Mouse (Mus musculus): ENCODE measurements around the gene 1700013H16Rik. TPM values are rescaled to one million over a fixed set of nuclear protein-coding genes. Genes with fewer than 3 reads are reported as not detected.
"Not testable (repeated sequence)": the region's sequence is repeated elsewhere in the genome, so short reads cannot be mapped to it uniquely, and the experiment has no call there.

The 1700013H16Rik gene
- total RNA-seq (2021), result not detected

GRCm38 (mm10) chrX:53757736-53758135 lies at the start of gene 1700013H16Rik:
Gene 1700013H16Rik (minus strand): TSS chrX:53757831.
- no peak for DNase-seq

- no peak for DNase-seq
These were observed 41.4 kb upstream of the 1700013H16Rik start for GRCm38 (mm10) chrX:53799074-53799473.

- not testable (repeated sequence) for DNase-seq
These were observed 39.9 kb upstream of the 1700013H16Rik start, which contains the start of gene Xlr for GRCm38 (mm10) chrX:53797519-53797918. Gene Xlr (minus strand): TSS chrX:53797706.

GRCm38 (mm10) chrX:53776276-53776675 lies 18.6 kb upstream of the 1700013H16Rik start, which contains the start of gene Zfp36l3:
Gene Zfp36l3 (minus strand): TSS chrX:53776394.
- DNase-seq, result no peak

- DNase-seq, result no peak
These were observed 4.8 kb downstream of the 1700013H16Rik start for GRCm38 (mm10) chrX:53752851-53753250.

GRCm38 (mm10) chrX:53728967-53729366 lies 28.7 kb downstream of the 1700013H16Rik start:
- no peak for DNase-seq

GRCm38 (mm10) chrX:53724596-53724995 lies 33.0 kb downstream of the 1700013H16Rik start, which contains the start of gene 4930502E18Rik:
Gene 4930502E18Rik (plus strand): TSS chrX:53724826.
- no peak for DNase-seq

- DNase-seq, result peak; percentile 16 to 39
These were observed 41.1 kb downstream of the 1700013H16Rik start for GRCm38 (mm10) chrX:53716323-53717182.

GRCm38 (mm10) chrX:53715942-53716322 lies 41.7 kb downstream of the 1700013H16Rik start:
- no peak for DNase-seq

GRCm38 (mm10) chrX:53702673-53703072 lies 55.0 kb downstream of the 1700013H16Rik start:
- no peak for DNase-seq

- DNase-seq, result no peak
These were observed 58.4 kb downstream of the 1700013H16Rik start for GRCm38 (mm10) chrX:53699225-53699624.

GRCm38 (mm10) chrX:53694008-53694777 lies 63.4 kb downstream of the 1700013H16Rik start:
- DNase-seq, result no peak

- DNase-seq, result no peak
These were observed 64.5 kb downstream of the 1700013H16Rik start for GRCm38 (mm10) chrX:53693141-53693540.

Other genes starting within 250 kb of the 1700013H16Rik start
- gene Rtl8c, start 149.8 kb downstream of the 1700013H16Rik start, total RNA-seq (2021), result 100 to 1,000 TPM; 175 to 179 TPM
- gene Gm14597, start 148.9 kb downstream of the 1700013H16Rik start, total RNA-seq (2021), result not detected
- gene Rtl8a, start 114.1 kb downstream of the 1700013H16Rik start, total RNA-seq (2021), result 100 to 1,000 TPM; 187 to 256 TPM
- gene Rtl8b, start 87.4 kb downstream of the 1700013H16Rik start, total RNA-seq (2021), result 100 to 1,000 TPM; 177 to 197 TPM
- gene 4930502E18Rik, start 33.0 kb downstream of the 1700013H16Rik start, total RNA-seq (2021), result under 1 TPM; 0.32 to 0.43 TPM
- gene Zfp36l3, start 18.6 kb upstream of the 1700013H16Rik start, total RNA-seq (2021), result not detected
- gene Xlr, start 39.9 kb upstream of the 1700013H16Rik start, total RNA-seq (2021), result 1 to 10 TPM in 1 of 2 experiments, under 1 TPM in 1; 0.65 to 1.6 TPM

Measured in layer of hippocampus, postnatal 36 days (tissue).